Mouse (Mus musculus): ENCODE measurements around the gene Wdr13.

DNA sequence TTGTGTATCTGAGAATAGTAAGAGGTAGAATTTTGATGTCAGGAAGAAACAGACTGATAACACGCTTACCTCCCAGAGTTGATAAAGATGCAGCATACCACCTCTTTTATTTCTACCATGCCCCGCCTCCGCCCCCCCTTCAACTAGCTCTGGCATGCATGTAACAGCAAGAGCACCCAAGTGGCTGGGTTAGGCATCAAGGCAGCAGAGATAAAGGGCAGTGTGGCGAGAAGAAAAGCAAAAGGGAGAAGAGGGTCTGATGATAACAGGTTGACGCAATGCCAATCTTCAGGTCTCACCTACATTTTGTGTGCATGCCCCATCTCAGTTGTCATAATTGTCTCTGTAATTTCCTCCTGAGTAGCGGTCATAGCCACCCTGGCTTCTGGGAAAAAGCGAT, 10.3 kb upstream of the Wdr13 start:
- TF ChIP-seq CTCF (IDR thresholded peaks at IDR 0.05; ENCODE audit: control insufficient read depth, insufficient read depth, low read length) (no peak), POLR2A (IDR thresholded peaks at IDR 0.05; ENCODE audit: borderline replicate concordance, control insufficient read depth, low read depth, low read length) (no peak)

All from bone marrow, adult 2 months (tissue).